Comparison of ENCODE assay signal across 10 mouse cellular contexts in the genomic region with DNA sequence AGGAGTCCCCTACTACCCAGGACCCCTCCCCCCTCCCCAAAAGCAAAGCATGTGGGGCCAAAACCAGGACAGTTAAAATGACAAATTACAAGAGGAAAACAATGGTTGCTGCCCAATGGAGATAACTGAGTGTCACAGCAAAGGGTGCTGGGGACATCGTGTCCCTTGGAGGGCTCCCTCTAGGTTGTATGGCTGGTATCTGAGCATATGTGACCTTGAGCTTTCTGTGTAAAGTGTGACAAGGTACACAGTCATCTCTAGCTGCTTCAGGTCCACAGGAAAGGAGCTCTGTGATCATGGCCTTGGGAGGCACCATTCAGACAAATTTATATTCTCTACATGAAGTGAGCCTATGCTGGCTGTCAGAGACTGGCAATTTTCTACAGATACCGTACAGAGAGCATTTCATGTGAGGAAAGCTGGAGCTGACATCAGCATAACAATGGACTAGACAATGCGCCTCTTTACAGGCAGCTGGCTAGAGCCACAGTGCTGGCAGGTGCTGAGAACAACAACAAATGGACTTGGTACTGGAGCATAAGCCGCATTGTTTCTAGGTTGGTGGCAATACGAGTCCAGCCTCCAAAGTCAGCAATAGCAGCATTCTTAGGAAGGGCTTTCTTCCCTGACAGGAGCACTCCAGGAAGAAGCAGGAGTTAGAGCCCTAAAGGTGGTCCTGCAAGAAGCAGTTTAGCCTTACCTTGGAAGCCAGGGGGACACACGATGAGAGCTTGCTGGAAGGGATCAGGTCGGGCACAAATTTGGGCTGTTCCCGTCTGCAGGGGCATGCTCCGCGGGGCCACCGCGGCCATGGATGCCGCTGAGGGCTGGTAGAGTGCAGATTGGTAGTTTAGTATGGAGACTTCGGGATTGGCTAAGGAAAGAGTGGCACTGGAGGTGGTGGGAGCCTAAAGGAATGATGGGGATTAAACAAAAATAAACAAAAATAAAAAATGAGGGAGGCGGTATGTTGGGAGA.
DNase-seq lines count a peak whose midpoint lies in the region; ATAC-seq and TF ChIP-seq lines count a peak whose summit lies in the region.
"Had no signal": no experiment of that assay in that cellular context is flagged by ENCODE, and none has a peak within 500 bp of the region (broad histone marks: within the 10 kb centered on the region; RNA-seq: fewer than 3 reads in every experiment).

No protein-coding gene starts in this region.

- no peak for TF ChIP-seq CTCF in left cerebral cortex, adult 2 months (IDR thresholded peaks at IDR 0.05)
- no peak for TF ChIP-seq CTCF in hindbrain, postnatal 0 days (IDR thresholded peaks at IDR 0.05; ENCODE audit: low read depth)

- peak overlapping the region; percentile 76 for H3K27ac ChIP-seq in left cerebral cortex, adult 2 months
- H3K27ac ChIP-seq in forebrain, embryonic 10.5 days, result peak overlapping the region; percentile 54; the same call in 1 of the 2 replicates
- H3K27ac ChIP-seq in hindbrain, postnatal 0 days, result peak overlapping the region; percentile 6; the same call in 1 of the 2 replicates
- peak overlapping the region; percentile 0 for H3K27ac ChIP-seq in neural tube, embryonic 14.5 days (ENCODE audit: low read depth, low read length)
- H3K27ac ChIP-seq: gastrocnemius, adult 2 months; liver, embryonic 15.5 days had no signal

- no peaks in the 10 kb centered on the region for H3K27me3 ChIP-seq in forebrain, embryonic 10.5 days (ENCODE audit: poor library complexity, severe bottlenecking)
- no peaks in the 10 kb centered on the region for H3K27me3 ChIP-seq in hindbrain, postnatal 0 days (ENCODE audit: insufficient read depth, low read length)
- no peaks in the 10 kb centered on the region for H3K27me3 ChIP-seq in neural tube, embryonic 14.5 days (ENCODE audit: control insufficient read depth, insufficient read depth, low read length)
- H3K27me3 ChIP-seq: liver, embryonic 15.5 days had no signal

- no peak overlapping the region for H3K4me2 ChIP-seq in hindbrain, postnatal 0 days (ENCODE audit: low read depth, low read length)
- no peak overlapping the region for H3K4me2 ChIP-seq in neural tube, embryonic 14.5 days (ENCODE audit: low read depth, low read length)
- H3K4me2 ChIP-seq: liver, embryonic 15.5 days had no signal

- peaks cover 95% of the 10 kb centered on the region for H3K36me3 ChIP-seq in forebrain, embryonic 10.5 days (replicated peaks)
- peaks cover 8% of the 10 kb centered on the region; the same call in 1 of the 2 replicates for H3K36me3 ChIP-seq in hindbrain, postnatal 0 days (ENCODE audit: insufficient read depth, low read length)
- H3K36me3 ChIP-seq in neural tube, embryonic 14.5 days (ENCODE audit: control insufficient read depth, insufficient read depth, low read length), result peaks cover 32% of the 10 kb centered on the region

- no peak for DNase-seq in left cerebral cortex, adult 2 months (ENCODE audit: extremely low spot score in 1 of 2, low spot score in 2 of 2)
- no peak for DNase-seq in left cerebral cortex, postnatal 4 days
- DNase-seq in forebrain, embryonic 10.5 days (ENCODE audit: extremely low spot score, low spot score), result no peak
- peak; percentile 23 for DNase-seq in hindbrain, postnatal 0 days (ENCODE audit: low spot score)
- no peak for DNase-seq in liver
- DNase-seq: gastrocnemius, adult 2 months had no signal

- no peak overlapping the region for H3K9ac ChIP-seq in hindbrain, postnatal 0 days (replicated peaks; ENCODE audit: low read length)
- H3K9ac ChIP-seq in neural tube, embryonic 14.5 days (replicated peaks; ENCODE audit: low read depth, low read length), result no peak overlapping the region
- H3K9ac ChIP-seq: liver, embryonic 15.5 days had no signal

- WGBS in forebrain, embryonic 10.5 days, result 86% methylated on average over 15 of the region's 15 CpGs
- WGBS in hindbrain, postnatal 0 days, result 61% methylated on average over 15 of the region's 15 CpGs
- WGBS in neural tube, embryonic 14.5 days, result 64% methylated on average over 15 of the region's 15 CpGs

- ATAC-seq in hindbrain, postnatal 0 days, result peak; percentile 67
- peak; percentile 28 for ATAC-seq in neural tube, embryonic 14.5 days (ENCODE audit: low read depth)
- ATAC-seq in erythroid progenitor cell, adult 5-6 weeks (replicated peaks; ENCODE audit: low FRiP score, poor library complexity, severe bottlenecking), result no peak

- no peaks in the 10 kb centered on the region for H3K9me3 ChIP-seq in forebrain, embryonic 10.5 days
- no peaks in the 10 kb centered on the region for H3K9me3 ChIP-seq in hindbrain, postnatal 0 days (ENCODE audit: low read length)
- no peaks in the 10 kb centered on the region for H3K9me3 ChIP-seq in neural tube, embryonic 14.5 days (ENCODE audit: control insufficient read depth, low read length)
- H3K9me3 ChIP-seq: G1E; liver, embryonic 15.5 days had no signal

- no peak overlapping the region for H3K4me3 ChIP-seq in left cerebral cortex, adult 2 months
- H3K4me3 ChIP-seq in forebrain, embryonic 10.5 days, result no peak overlapping the region
- no peak overlapping the region for H3K4me3 ChIP-seq in hindbrain, postnatal 0 days (ENCODE audit: low read length)
- H3K4me3 ChIP-seq in neural tube, embryonic 14.5 days (ENCODE audit: low read depth, low read length), result no peak overlapping the region
- H3K4me3 ChIP-seq: gastrocnemius, adult 2 months; liver, embryonic 15.5 days had no signal

- intact Hi-C loops in left cerebral cortex, adult 2 months (cut with DNase I), result loop anchor here (10.0 kb wide), 1 partner anchor 144 kb away; the partner anchor contains the start of genes Hipk2 and Tbxas1
- intact Hi-C loops in left cerebral cortex, postnatal 4 days (cut with DNase I), result no loop called here

- H3K4me1 ChIP-seq in forebrain, embryonic 10.5 days, result no peaks in the 10 kb centered on the region
- H3K4me1 ChIP-seq in hindbrain, postnatal 0 days (ENCODE audit: insufficient read depth, low read length), result no peaks in the 10 kb centered on the region
- H3K4me1 ChIP-seq in neural tube, embryonic 14.5 days (ENCODE audit: control insufficient read depth, insufficient read depth, low read length), result no peaks in the 10 kb centered on the region
- H3K4me1 ChIP-seq: liver, embryonic 15.5 days had no signal

Comparison
In these comparisons a context has a peak if more than half of its experiments do, and no peak if none do; other contexts are left out.
1. H3K27ac ChIP-seq: peak in every context shown above with its lines; median percentile 76 in left cerebral cortex, adult 2 months; 54 in forebrain, embryonic 10.5 days; 6 in hindbrain, postnatal 0 days; 0 in neural tube, embryonic 14.5 days.